Mouse (Mus musculus) cerebellum, adult 8-10 months (tissue): ENCODE measurements around the gene Rlbp1.

Experiments
- DNase-seq: peaks from one replicate; pipeline ENCODE4 v3.0.0; 2022

Gene Rlbp1

DNA sequence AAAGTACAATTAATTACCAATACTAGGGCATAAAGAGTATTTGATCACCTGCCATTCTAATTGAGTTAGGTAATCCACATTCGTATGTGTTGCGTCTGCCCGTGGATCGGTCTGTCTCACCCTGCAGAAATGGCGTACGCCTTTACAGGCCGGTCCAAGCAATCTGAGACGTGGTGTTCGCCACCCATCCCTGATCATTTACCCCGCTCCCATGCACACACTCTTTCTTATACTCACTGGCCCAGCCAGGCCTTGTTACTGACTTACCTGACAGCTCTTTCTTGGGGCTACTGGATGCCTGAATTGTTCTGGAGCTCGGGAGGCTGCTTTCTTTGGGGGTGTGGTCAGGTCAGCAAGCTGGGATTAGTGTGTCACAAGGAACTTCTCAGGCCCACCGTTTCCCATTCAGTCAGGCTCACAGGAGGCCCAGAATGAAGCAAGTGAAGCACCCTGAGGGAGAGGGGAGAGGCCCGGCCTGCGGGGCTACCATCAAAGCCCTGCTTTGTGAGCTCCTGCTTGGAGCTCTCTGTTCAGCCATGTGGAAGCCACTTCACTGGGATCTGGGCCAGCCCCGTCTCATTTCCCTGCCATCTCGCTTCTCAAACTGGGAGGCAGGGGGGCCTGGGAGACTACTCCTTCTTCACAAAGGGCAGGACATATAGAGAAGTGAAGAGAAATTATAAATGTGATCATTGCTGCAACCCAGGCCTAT is at the start of gene Rlbp1:
Rlbp1 (minus strand) TSS at position 627 of the 712 bp plus-strand sequence.
- DNase-seq: no peak

DNA sequence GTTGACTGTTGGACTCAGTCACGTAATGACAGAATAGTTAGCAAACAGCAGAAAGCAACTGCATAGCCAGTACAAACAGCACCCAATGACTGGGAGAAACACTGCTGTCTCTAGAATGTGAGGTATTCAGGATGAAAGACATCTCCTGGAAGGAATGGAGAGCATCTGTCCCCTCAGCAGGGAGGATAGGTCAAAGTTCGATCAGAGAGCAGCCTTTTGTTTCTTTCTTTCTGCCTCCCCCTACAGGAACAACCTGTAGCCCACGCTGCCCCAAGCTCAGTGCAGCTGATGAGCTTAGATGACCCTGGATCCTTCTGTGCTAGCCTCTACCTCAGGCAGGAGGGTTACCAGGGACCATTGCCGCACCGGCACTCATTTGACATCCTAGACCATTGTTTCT is 41.4 kb upstream of the Rlbp1 start:
- DNase-seq: no peak

DNA sequence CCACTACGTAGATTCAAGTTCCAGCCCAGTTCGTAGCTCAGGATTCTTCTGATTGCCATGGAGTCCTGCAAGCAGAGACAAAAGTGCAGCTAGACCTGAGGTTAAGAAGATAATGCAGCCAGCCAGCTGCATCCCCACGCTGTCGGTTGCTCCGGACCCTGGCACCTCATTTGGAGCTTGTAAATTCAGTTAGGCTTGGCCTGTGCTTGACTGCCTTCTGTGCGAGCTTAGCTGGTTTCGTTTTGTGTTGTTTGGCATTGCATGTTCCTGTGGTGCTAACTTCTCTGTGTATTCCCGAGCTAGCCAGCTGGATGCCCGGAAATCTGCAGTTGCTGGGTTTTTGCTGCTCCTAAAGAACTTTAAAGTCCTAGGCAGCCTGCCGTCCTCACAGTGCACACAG is 39.0 kb upstream of the Rlbp1 start:
- DNase-seq: no peak

DNA sequence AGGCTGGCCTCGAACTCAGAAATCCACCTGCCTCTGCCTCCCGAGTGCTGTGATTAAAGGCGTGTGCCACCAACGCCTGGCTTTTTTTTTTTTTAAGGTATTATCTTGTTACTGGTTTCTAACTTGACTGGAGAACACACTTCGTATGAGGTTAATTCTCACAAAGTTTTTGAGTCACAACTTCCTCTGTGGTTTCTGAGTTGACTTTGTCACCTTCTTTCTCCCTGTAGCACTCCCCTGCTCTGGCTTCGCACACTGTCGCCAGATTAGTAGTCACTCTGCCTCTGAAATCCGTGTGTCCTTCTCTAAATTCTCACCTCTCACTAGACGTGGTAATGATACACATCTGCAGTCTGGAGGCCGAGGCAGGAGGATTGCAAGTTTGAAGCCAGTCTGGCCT is 36.0 kb upstream of the Rlbp1 start:
- no peak for DNase-seq

DNA sequence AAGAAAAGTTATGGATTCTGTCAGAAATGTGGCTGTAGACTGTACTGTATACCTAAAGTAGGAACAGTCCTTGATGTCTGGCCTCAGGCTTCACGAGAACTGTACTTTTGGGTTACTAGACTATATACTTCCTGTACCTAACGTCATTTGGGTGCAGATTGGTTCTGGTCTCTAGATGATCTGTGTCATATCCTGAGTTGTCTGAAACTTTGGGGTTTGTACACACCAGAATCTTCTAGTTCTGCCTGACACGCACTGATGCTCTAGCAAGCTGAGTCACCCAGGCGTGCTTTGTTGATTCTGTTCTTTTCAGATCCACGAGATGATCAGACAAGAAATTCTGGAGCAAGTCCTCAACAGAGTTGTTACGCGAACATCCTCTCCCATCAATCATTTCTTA is 33.1 kb upstream of the Rlbp1 start:
- DNase-seq: no peak

DNA sequence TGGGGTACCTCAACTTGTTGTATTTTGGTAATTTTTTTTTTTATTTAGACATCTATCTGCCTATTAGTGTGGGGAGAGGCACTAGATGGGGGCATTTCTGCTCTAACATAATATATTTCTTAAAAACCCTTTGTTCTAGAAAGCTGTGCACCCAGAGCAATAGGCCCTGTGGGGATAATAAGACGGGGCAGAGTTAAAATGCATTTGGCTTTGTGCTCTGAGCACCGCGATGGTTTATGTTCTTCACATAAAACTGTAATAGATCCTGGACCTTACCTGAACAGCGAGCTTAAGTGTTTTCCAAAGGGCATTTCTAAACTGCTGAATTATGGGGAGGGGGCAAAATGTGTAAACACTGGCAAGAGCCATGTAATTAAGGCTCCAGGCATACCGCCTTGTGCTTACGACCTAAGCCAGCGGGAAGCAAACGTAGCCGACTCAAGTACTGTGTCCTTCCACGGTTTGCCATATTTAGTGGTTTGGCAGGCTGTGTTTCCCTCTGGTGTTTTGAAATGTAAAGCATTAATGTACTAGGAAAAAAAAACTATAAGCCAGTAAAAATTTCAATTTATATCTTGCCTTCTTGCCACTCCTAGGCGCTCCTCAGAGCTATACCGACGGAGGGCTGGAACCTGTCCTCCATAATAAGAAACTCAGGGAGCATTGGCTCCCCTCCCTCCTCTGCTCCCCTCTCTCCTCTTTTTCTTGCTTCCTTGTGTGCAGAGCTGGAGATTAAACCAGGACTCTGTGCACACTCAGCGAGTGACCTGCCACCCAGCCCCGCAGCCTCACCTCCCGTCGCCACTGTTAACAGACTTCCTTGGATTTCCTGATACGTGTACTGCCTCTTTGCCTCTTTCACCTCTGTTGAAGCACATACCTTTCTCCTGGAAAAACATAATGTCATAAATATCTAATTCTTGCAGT is 27.9 kb upstream of the Rlbp1 start:
- DNase-seq: no peak

DNA sequence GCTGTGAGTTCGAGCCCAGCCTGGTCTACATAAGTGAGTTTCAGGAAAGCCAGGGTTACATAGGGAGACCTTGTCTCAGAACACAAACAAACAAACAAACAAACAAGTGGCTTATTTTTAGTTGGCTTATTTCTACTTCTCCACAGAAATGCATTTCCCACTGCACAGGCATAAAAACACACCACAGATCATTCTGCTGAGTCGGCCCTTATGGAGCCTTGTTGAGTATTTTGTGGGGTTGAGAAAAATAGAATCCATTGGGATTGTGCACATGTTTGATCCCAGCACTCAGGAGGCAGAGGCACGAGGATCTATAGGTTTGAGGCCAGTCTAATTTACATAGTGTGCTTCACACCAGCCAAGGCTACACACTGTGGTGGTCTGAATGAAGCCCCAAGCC is 13.4 kb upstream of the Rlbp1 start:
- DNase-seq: no peak

DNA sequence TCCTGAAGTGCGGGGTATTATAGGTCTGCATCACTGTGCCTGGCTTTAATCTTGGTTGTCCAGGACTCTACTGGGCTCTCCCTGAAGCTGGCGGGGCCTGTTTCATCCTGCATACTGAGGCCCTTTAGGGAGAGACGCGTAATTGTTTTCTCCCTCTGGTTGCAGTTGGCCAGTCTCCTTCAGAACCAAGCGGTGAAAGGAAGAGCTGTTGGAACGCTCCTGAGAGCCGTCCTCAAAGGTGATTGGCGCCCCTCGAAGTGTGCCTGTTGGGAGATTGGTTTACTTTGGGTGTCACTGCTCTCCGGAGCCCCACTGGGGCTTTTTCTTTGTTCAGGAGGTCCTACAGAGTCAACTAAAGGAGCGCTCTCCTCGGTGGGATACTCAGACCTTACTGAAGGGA is 12.1 kb upstream of the Rlbp1 start:
- DNase-seq: no peak

DNA sequence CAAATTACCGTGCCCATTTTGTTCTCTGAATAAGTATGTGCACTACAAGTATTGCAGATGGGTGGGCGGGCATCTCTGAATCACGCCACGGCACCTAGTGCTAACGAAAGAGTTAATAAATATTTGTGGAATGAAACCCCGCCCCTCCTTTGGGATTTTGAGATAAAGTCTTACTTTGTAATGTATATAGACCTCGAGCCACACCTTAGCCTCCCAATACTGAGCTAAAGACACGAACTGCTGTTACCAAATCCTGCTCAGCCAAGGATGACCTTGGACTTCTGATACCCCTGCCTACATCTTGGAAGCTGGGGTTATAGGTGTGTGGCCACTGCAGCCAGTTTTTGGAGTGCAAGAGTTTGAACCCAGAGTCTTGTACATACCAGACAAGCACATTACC is 11.6 kb upstream of the Rlbp1 start:
- DNase-seq: no peak

DNA sequence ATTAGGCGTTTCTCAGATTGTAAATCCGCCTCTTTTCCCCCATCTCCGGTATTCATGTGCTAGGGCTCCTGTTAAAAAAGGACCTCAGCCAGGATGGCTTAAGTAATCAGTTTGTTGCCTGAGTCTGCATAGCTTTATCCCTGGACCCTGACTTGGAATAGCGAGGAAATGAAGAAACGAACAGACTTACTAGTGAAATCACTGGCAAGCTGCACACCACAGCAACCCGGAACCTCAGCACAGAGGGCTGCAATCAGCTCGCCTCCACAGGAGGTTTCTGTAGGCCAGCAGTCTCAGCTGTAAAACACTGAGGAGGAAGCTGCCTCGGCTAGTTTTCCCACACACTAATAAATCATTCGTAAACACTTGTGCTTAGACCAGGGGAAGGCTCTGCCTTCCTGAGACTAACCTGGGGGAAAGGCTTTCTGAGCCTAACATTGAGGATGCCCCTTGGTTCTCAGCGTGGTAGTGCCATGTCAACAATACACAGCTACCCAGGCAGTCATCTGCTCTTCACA is 10.7 kb upstream of the Rlbp1 start:
- no peak for DNase-seq

DNA sequence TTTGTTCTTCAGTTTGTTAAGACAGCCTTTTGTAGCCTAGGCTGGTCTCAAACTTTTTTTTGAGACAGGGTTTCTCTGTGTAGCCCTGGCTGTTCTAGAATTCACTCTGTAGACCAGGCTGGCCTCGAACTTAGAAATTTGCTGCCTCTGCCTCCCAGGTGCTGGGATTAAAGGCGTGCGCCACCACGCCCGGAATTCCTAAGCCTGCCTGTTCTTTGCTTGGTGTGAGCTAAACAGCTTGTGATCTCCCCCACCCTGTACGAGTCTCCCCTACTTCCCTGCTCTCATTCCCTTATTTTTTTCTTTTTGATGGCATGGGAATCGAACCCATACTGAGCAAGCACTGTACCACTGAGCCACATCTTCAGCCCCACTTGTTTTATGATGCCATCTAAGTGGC is 8.3 kb upstream of the Rlbp1 start:
- DNase-seq: no peak

DNA sequence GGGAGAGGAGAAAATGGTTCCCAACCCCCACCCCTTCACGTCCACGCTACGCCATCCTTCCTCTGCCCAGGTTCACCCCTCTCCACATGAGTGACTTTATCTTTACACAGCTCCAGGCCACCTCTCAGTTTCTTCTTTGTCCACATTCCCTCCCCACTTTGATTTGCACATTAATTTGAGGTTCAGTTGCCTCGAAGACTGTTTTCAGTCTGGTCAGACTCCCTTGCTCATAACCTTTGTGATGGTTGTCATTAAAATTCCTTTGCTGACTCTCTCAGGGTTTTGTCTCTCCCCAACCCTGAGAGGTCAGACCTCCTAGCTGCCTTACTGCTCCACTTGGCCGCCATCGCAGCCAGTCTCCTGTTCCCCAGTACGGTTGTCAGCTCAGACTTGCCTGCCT is 7.8 kb upstream of the Rlbp1 start:
- DNase-seq: no peak

DNA sequence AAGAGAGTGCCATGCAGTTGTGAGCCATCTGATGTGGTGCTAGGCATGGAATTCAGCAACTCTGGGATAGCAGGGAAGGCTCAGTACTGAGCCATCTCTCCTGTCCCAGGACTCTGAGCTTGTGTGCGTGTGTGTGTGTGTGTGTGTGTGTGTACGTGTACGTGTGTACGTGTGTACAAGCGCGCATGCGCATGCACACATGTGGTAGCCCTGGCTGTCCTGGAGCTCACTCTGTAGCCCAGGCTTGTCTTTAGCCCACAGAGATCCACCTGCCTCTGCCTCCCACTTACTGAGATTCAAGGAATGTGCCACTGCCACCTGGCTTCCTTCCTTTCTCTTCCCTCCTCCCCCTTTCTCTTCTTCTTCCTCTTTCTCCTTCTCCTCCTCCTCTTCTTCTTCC is 7.1 kb upstream of the Rlbp1 start:
- DNase-seq: no peak

DNA sequence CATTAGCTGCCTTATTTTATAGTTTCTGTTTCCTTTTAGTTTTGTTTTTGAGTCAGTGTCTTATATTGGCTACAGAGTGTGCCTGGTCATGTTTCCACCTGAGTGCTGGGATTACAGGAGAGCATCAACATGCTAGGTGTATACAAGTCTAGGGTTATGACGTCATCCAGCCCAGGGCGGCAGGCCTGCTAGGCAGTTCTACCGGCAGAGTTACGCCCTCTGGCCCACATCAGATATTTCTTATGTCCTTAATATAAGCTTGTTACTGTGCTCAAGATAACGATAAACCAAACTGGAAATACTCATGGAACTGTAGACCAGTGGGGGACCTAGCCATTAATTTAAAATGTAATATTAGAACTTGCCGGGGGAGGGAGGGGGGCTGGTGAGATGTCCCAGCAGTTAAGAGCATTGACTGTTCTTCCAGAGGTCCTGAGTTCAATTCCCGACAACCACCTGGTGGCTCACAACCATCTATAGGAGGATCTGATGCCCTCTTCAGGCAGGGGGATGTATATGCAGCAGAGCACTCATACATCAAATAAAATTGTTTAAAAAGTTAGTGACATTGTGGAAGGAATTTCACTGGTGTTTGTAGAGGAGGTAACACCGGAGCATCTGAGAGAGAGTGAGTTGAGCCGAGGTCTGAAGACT is 6.1 kb upstream of the Rlbp1 start:
- DNase-seq: no peak

DNA sequence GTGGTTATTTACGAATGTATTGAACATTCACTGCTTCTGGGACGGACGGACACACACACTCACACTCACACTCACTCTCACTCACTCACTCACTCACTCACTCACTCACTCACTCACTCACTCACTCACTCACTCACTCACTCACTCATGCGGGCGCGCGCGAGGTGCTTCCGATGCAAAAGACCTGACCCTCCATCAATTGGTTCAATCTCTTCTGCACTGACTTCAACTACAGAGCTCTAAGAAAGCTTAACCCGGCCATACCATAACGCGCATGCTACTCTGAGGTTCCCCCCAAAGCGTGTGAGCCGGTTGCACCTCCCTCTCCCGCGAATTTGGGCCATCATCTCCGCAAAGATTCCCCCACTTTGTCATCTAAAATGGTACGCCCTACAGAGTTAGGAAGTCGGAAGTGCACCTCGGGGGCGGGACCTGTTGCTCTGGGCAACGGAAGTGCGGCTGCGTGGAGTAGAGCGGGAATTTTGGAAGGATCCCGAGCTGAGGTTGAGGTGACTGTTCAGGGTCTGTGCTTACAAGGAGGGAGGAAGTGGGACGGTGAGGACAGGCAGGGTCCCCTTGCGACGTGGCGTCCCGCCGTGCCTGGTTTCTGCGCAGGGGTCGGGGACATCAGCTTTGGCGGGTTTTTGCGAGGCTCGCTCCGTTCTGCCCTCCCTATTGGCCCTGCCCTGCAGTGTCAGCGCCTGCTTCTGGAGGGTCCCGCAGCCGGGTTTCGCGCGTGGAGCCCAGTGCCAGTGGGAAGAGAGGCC is 5.2 kb upstream of the Rlbp1 start, which contains the start of gene Fanci:
Fanci (plus strand) TSS at position 47 of the 767 bp plus-strand sequence.
- DNase-seq: peak; percentile 93

DNA sequence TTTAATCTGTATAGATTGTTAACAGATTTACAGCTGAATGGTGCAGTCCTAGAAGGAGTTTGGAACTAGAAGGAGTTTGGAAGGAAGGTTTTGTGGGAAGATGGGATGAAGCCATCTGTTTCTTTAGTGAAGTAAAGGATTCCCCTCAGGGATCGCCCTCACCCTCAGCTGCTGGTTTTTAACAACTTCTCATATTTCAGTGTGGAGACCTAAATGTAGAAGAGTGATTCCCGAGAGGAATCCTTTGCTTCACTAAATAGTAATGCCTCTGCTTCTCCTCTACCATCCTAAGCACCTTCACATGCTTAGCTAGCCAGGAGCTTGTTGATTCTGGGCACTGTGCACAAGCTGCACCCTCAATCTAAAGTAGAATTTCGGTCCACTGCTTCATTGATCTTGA is 4.6 kb upstream of the Rlbp1 start:
- DNase-seq: no peak

DNA sequence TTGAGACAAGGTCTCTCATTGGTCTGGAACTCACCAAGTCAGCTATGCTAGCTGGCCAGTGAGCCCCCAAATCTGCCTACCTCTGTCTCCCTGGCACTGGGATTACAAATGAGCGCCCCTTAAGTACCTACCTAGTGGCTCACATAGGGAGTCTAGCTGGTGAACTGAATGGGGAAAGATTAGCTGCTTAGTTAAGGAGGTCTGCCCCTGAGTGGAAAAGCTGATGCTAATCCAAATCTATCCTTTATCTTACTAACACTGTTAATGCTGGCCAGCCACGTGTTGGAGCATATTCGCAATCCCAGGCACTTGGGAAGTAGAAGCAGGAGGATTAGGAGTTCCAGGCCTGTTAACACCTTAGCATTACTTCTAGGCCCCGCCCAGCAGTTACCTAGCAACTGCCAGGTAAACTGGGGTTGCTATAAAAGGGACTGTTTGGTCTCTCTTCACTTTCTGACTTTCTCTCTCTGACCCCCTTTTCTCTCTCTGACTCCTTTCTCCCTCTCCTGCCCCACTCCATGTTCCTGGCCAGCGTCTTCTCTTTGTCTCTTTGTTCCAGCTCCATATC is 3.4 kb upstream of the Rlbp1 start:
- no peak for DNase-seq

DNA sequence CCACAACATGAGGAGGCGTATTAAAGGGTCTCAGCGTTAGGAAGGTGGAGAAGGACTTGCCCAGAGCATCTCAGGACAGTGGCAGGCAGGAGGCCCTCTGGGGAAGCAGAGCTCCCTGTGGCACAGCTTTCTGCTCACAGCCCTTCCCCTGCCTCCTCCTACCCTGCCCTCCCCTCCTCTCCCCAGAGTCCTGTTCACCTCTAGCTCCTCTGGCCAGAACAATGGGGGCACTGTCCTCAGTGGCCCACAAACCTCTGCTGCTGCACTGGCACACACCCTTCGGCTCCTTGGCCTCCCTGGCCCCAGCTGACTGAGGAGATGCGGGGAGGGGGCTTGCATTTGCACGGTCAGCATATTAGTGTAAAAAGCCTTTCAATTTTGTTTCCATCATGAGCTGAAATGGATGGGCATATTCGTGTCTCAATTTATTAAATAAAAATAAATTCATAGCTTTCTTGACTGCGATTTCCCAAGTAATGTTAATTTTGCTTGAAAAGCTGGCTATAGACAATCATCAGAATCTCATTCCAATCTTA is 1.9 kb upstream of the Rlbp1 start:
- no peak for DNase-seq

DNA sequence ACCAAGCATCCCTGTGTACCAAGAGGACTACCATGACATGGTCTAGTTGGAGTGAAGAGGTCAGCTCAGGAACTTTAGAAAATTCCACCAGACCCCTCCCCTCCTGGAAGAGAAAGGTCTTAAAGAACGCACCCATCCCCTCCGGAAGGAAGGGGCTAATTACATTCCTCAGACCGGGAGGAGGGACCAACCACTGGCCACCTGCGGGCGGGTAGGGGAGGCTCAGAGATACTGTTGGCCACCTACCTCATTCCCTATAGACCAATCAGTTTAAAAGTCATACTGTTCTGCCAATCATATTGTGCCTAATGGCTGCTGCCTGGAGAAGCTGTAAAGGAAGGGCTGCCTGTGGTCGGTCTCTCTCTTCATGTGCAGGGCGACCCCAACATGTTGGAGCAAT is 1.1 kb upstream of the Rlbp1 start:
- DNase-seq: no peak

DNA sequence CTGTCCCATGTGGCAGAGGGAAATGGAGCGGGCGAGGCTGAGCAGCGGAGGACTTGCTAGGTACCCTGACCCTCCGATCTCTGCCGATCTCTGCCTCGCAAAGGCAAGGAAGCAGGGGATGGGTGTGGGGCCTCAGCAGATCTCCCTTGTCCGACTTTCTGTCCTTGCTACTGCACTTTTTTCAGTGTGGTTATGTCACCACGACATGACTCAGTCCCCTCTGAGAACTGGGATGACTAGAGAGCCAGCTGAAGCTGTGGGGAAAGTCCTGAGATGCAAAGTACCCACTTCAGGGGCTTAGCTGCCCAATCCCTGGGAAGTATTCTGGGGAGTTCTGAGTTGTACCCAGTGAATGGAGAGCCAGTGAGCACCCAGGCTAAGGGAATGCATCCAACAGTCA is 292 bp upstream of the Rlbp1 start:
- no peak for DNase-seq

DNA sequence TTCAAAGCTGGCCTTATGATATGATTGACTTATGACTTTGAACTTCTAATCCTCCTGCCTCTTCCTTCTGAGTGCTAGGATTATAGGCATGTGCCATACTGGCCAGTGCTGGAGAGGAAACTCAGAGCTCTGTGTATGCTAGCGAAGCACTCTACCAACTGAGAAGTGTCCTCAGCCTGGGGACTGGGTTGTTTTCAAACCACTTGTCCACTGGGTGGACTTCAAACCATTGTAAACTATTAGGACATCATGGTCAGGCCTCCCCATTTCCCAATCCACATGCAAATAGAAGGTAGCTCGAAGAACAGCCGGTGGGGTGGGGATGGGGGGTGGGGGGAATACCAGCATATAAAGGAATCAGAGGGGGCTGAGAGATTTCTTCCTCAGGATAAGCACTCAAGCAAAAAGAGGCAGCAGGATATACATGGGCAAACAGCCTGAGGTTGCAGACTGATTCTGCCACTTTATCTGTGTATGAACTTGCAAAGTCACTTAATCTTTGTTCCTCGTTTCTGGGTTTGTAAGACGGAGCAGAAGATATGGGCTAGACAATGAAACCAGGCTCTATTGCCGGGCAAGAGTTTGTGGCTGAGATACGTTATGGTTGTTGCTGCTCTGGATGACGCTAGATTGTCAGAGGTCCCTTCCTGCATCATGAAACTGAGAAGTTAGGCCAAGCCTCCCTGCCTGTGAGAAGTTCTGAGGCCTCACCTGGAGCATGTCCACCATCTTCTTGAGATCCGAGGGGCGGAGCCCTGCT is 10.2 kb downstream of the Rlbp1 start:
- no peak for DNase-seq
